Mouse (Mus musculus) embryonic fibroblast, embryonic 13.5 days (primary cell): ENCODE results near the gene Birc6.

ENCODE experiments used
- CTCF ChIP-seq: IDR thresholded peaks from 2 replicates; pipeline ENCODE4 v1.5.1; 2011; ENCODE audit warnings: mild to moderate bottlenecking, control low read depth, low read length, moderate library complexity, borderline replicate concordance; ENCODE audit not compliant: insufficient read depth
- POLR2A ChIP-seq: IDR thresholded peaks from 2 replicates; pipeline ENCODE4 v1.6.1; 2011; ENCODE audit warnings: low read depth, mild to moderate bottlenecking, control low read depth, low read length, moderate library complexity

DNA sequence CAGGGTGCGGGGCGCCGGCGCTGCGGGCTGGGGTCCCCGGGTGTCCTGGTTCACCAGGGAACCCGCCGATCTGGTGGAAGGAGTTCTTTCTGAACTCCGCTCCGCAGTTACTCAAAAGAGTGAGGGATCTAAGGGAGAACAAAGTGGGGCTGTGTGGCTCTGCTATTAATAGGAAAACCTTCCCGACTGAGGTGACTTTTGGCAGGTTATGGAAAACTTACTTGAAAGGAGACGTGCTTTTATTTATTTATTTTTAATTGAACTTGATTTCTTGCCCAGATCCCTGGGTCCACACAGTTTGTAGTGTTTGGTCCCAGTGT is 38.2 kb upstream of the Birc6 start:
- no peak for TF ChIP-seq CTCF
- no peak for TF ChIP-seq POLR2A
